Mouse (Mus musculus) lung, embryonic 16.5 days (tissue): ENCODE results near the gene Slc22a17. TPM values are rescaled to one million over a fixed set of nuclear protein-coding genes. Genes with fewer than 3 reads are reported as not detected.
A peak's percentile ranks its signal among the peaks of the same experiment; 100 is the strongest.

ENCODE experiments used
- ATAC-seq: fragments of 200-750 bp; cut with Nextera tagmentation; 2 replicates; pipeline ENCODE4 v1.8.0; 2017; ENCODE audit warnings: low read depth, mild to moderate bottlenecking, moderate library complexity
- H3K27ac ChIP-seq: fragments of 300-500 bp; sonication (generic); 2 replicates; pipeline ENCODE4 v1.5.1; 2014; ENCODE audit warnings: mild to moderate bottlenecking, control low read depth, low read length
- H3K27me3 ChIP-seq: fragments of 300-500 bp; sonication (generic); 2 replicates; pipeline ENCODE4 v1.6.1; 2014; ENCODE audit warnings: low read depth, low read length, mixed read lengths; ENCODE audit not compliant: control insufficient read depth, insufficient read depth
- H3K36me3 ChIP-seq: fragments of 300-500 bp; sonication (generic); 2 replicates; pipeline ENCODE4 v1.6.1; 2014; ENCODE audit warnings: low read length; ENCODE audit not compliant: control insufficient read depth, insufficient read depth
- H3K4me1 ChIP-seq: fragments of 300-500 bp; sonication (generic); replicated peaks from 2 replicates; pipeline ENCODE4 v1.6.1; 2014; ENCODE audit warnings: low read length, mixed read lengths; ENCODE audit not compliant: control insufficient read depth, insufficient read depth
- H3K4me2 ChIP-seq: fragments of 300-500 bp; sonication (generic); 2 replicates; pipeline ENCODE4 v1.6.1; 2014; ENCODE audit warnings: low read depth, low read length, control low read depth
- H3K4me3 ChIP-seq: fragments of 300-500 bp; sonication (generic); 2 replicates; pipeline ENCODE4 v1.5.1; 2014; ENCODE audit warnings: mild to moderate bottlenecking, low read length, control low read depth
- H3K9ac ChIP-seq: fragments of 300-500 bp; sonication (generic); 2 replicates; pipeline ENCODE4 v1.6.1; 2014; ENCODE audit warnings: low read length, control low read depth
- H3K9me3 ChIP-seq: fragments of 300-500 bp; sonication (generic); 2 replicates; pipeline ENCODE4 v1.6.1; 2016; ENCODE audit warnings: low read length; ENCODE audit not compliant: control insufficient read depth
- WGBS: fragments of 180-500 bp; shearing (Covaris S2); extraction: QIAGEN DNeasy Blood & Tissue Kit; methylation state at CpG from one replicate; pipeline ENCODE4 v1.1.7; 2014; 5-methylcytosine and 5-hydroxymethylcytosine counted together
- polyA plus RNA-seq: library from polyadenylated mRNA; unstranded; fragments of >200 nt; fragmentation: Nextera tagmentation; extraction: Ambion mirVana; gene quantifications from 2 replicates; pipeline ENCODE4 v1.2.1, GENCODE M21; 2015

Gene Slc22a17
- polyA plus RNA-seq, 1 experiment from 2014 or later: 27.2 TPM

GRCm38 (mm10) chr14:54924641-54925348, 11.9 kb upstream of the Slc22a17 start:
- 30% methylated on average over 7 of the region's 7 CpGs for WGBS
- Histone ChIP-seq H3K36me3 (peaks cover 12% of the 10 kb centered on the region), H3K27me3 (peaks cover 3% of the 10 kb centered on the region; the same call in 1 of the 2 replicates), H3K27ac (peak overlapping the region; percentile 97), H3K9ac (peak overlapping the region; percentile 79), H3K4me1 (peaks cover 17% of the 10 kb centered on the region), H3K4me2 (peak overlapping the region; percentile 84), H3K9me3 (0 out of 2 replicates have a peak, but pooled peaks cover 4% of the 10 kb centered on the region), H3K4me3 (peak overlapping the region; percentile 55)
- peak; percentile 32 for ATAC-seq

DNA sequence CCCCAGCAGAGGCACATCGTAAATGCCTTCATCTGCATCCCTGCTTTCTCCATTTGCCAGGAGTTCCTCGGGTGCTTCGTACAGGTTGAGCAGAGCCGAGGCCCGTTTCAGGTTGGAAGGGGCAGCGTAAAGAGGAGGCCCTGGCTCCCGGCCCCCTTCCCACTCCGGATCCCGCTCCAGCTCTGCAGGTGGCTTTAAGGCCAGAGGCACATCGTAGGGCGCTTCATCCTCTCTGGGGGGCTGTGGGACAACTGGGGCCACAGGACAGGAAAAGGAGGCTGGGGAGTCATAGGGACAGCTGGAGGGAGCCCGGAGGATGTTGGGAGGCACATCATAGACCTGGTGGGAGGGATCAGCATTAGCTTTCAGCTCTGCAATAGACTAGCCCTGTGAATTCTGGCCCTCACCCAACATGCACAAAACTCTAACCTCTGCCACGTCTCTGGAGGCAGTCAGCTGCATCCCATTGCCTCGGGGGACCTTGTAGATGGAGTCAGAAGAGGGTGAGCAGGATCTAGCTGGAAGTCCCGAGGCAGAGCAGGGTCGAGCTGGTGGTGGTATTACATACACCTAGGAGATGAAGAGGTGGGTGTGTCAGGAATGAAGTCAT, 7.2 kb upstream of the Slc22a17 start:
- Histone ChIP-seq H3K27me3 (no peaks in the 10 kb centered on the region), H3K4me1 (peaks cover 12% of the 10 kb centered on the region), H3K9ac (no peak overlapping the region), H3K27ac (no peak overlapping the region), H3K36me3 (peaks cover 22% of the 10 kb centered on the region), H3K4me2 (no peak overlapping the region), H3K9me3 (0 out of 2 replicates have a peak, but pooled peaks cover 4% of the 10 kb centered on the region), H3K4me3 (no peak overlapping the region)
- no peak for ATAC-seq
- WGBS: 87% methylated on average over 16 of the region's 16 CpGs

- H3K9me3 ChIP-seq: no peaks in the 10 kb centered on the region
- peaks cover 4% of the 10 kb centered on the region; the same call in 1 of the 2 replicates for H3K4me1 ChIP-seq
- peaks cover 2% of the 10 kb centered on the region; the same call in 1 of the 2 replicates for H3K36me3 ChIP-seq
- peak overlapping the region; percentile 99 for H3K4me2 ChIP-seq
- peak overlapping the region; percentile 83 for H3K4me3 ChIP-seq
- no peaks in the 10 kb centered on the region for H3K27me3 ChIP-seq
- peak overlapping the region; percentile 68; the same call in 1 of the 2 replicates for H3K27ac ChIP-seq
- 17% methylated on average over 10 of the region's 10 CpGs for WGBS
- ATAC-seq: no peak
- H3K9ac ChIP-seq: peak overlapping the region; percentile 91
Measured at GRCm38 (mm10) chr14:54913343-54913742, 411 bp upstream of the Slc22a17 start.

GRCm38 (mm10) chr14:54912109-54912850, 652 bp downstream of the Slc22a17 start:
- Histone ChIP-seq H3K9me3 (no peaks in the 10 kb centered on the region), H3K27me3 (no peaks in the 10 kb centered on the region), H3K36me3 (peaks cover 3% of the 10 kb centered on the region; the same call in 1 of the 2 replicates), H3K9ac (peak overlapping the region; percentile 91), H3K4me2 (peak overlapping the region; percentile 99), H3K4me1 (peaks cover 4% of the 10 kb centered on the region; the same call in 1 of the 2 replicates), H3K4me3 (peak overlapping the region; percentile 83), H3K27ac (peak overlapping the region; percentile 68)
- ATAC-seq: peak; percentile 63
- WGBS: 1% methylated on average over 60 of the region's 69 CpGs

DNA sequence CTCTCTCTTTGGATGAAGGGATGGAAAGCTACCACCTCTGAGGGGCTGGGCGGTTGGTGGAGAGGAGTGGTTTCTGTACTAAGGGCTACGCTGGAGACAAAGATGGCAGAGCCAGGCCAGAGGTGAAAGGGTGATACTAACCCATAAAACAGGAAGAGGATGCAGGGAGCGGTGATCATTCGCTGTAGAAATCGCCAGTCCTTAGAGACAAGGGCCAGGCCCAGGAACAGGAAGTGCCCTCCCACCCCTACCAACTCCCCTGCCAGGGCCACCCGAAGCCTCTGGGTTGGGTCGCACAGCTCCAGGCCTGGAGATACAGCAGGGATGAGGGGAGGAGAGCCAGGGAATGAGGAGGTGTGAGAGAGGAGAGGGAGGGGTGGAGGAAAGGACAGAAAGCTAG, 4.2 kb downstream of the Slc22a17 start:
- H3K9ac ChIP-seq: no peak overlapping the region
- WGBS: 74% methylated on average over 7 of the region's 7 CpGs

GRCm38 (mm10) chr14:54903641-54904040, 9.3 kb downstream of the Slc22a17 start:
- Histone ChIP-seq H3K27ac (no peak overlapping the region), H3K4me1 (no peaks in the 10 kb centered on the region), H3K4me3 (no peak overlapping the region), H3K4me2 (no peak overlapping the region), H3K27me3 (no peaks in the 10 kb centered on the region), H3K36me3 (peaks cover 6% of the 10 kb centered on the region), H3K9me3 (no peaks in the 10 kb centered on the region), H3K9ac (no peak overlapping the region)
- ATAC-seq: no peak
- 88% methylated on average over 4 of the region's 4 CpGs for WGBS

More for the DNA sequence above, 4.2 kb downstream of the Slc22a17 start:
- ATAC-seq: no peak
- no peak overlapping the region for H3K4me3 ChIP-seq
- no peaks in the 10 kb centered on the region for H3K9me3 ChIP-seq
- no peak overlapping the region for H3K27ac ChIP-seq
- no peaks in the 10 kb centered on the region for H3K27me3 ChIP-seq
- peaks cover 4% of the 10 kb centered on the region; the same call in 1 of the 2 replicates for H3K36me3 ChIP-seq
- H3K4me2 ChIP-seq: no peak overlapping the region
- H3K4me1 ChIP-seq: peaks cover 4% of the 10 kb centered on the region; the same call in 1 of the 2 replicates

DNA sequence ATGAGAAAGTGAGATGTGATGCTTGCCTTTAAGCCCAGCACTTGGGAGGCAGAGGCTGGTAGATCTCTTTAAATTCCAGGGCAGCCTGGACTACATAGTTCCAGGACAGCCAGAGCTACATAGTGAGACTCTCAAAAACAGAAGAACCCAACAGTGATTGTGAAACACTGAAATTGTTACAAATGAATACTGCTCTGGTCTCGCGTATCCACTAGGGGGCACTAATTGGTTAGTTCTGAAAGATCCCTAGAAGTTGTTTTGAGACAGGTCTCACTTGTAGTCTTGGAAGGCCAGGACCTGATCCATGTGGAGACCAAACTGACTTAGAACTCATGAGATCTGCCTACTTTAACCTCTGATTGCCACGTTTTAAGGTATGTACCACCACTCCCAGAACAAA, 12.5 kb downstream of the Slc22a17 start:
- Histone ChIP-seq H3K27me3 (no peaks in the 10 kb centered on the region), H3K4me1 (peaks cover 4% of the 10 kb centered on the region; the same call in 1 of the 2 replicates), H3K36me3 (peaks cover 27% of the 10 kb centered on the region), H3K27ac (no peak overlapping the region), H3K4me3 (no peak overlapping the region), H3K9ac (no peak overlapping the region), H3K9me3 (no peaks in the 10 kb centered on the region), H3K4me2 (no peak overlapping the region)
- WGBS: 0% methylated on average over 3 of the region's 3 CpGs
- peak; percentile 79 for ATAC-seq

DNA sequence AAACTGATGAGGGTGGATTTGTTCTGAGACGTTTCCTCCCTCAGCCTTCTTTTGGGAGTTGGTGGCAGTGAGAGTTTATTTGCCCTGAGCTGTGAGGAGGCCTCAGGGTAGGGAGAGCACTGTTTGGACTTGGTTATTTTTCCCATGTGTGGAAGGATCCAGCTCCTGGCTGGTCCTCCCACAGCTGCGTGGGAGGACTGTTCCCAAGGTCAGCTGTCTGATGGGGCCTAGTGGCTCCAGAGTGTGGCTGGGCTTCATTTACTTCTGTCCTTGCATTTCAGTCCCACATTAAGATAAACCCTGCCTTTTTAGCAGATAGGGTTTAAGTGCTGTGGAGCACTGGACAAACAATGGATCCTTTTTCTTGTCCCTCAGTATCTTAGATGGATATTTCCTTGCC, 15.5 kb downstream of the Slc22a17 start:
- peaks cover 9% of the 10 kb centered on the region; the same call in 1 of the 2 replicates for H3K4me1 ChIP-seq
- WGBS: 56% methylated on average over 2 of the region's 2 CpGs
- H3K27me3 ChIP-seq: no peaks in the 10 kb centered on the region
- no peak overlapping the region for H3K27ac ChIP-seq
- no peak overlapping the region for H3K9ac ChIP-seq
- H3K36me3 ChIP-seq: peaks cover 27% of the 10 kb centered on the region
- no peak overlapping the region for H3K4me3 ChIP-seq
- ATAC-seq: no peak
- no peaks in the 10 kb centered on the region for H3K9me3 ChIP-seq
- no peak overlapping the region for H3K4me2 ChIP-seq
